Mouse (Mus musculus) liver, postnatal 0 days (tissue): ENCODE results near the gene Rasgrp3.

Experiments used
- CTCF ChIP-seq: sonication (generic); IDR thresholded peaks from 2 replicates; pipeline ENCODE4 v1.5.1; 2016; ENCODE audit warnings: antibody characterized with exemption, low read depth
- EP300 ChIP-seq: IDR thresholded peaks from 2 replicates; pipeline ENCODE4 v1.6.1; 2016; ENCODE audit warnings: antibody characterized with exemption, low read depth, mild to moderate bottlenecking

DNA sequence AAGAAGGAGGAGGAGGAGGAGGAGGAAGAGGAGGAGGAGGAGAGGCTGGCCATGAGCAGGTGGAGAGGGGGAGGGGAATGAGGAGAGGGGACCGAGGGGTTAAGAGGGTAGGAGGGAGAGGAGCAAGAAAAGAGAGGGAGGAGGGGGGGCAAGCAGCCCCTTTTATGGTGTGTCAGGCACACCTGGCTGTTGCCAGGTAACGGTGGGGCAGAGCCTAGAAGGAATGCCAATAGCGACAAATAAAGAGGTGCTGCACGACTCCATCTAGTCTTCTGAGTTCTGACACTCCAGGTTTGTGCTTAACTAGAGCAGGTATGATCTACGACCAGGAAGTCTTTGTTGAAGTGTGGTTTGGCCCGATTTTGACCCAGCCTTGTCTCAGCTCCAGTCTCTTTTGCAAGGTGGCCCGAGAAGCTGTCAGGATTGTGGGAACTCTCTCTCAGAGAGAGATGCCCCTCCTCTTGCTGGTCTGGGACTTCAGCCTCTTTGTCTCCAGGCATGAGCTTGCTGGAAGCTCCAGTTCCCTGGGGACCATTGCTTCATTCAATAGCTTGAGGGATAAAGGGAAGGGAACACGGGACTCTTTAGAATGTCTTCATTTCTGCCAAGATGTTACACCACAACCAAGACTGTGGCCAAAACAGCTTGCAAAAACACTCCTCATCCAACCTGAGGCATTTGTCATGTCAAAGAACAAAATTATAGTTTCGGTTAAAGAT lies 86.8 kb downstream of the Rasgrp3 start:
- TF ChIP-seq CTCF (no peak), EP300 (no peak)
